Mouse (Mus musculus) right cerebral cortex, postnatal 36 days (tissue): Measurements from ENCODE around the gene Prkg2.

ENCODE experiments used
- DNase-seq, 2 experiments: peaks; one replicate each; pipeline ENCODE4 v3.0.0; 2022; ENCODE audit warnings: low spot score in 2 of 2, mixed read lengths in 1 of 2

Gene Prkg2

GRCm38 (mm10) chr5:98975877-98976672, 61.1 kb downstream of the Prkg2 start:
- peak in 1 of 2 experiments; percentile 30 for DNase-seq

- DNase-seq = no peak
Measured at GRCm38 (mm10) chr5:98966679-98967078, 70.5 kb downstream of the Prkg2 start.

GRCm38 (mm10) chr5:98965139-98965538, 72.0 kb downstream of the Prkg2 start:
- DNase-seq = no peak

- DNase-seq = no peak
Measured at GRCm38 (mm10) chr5:98964367-98964766, 72.8 kb downstream of the Prkg2 start.

- no peak for DNase-seq
Measured at GRCm38 (mm10) chr5:98962472-98962871, 74.7 kb downstream of the Prkg2 start.

GRCm38 (mm10) chr5:98955576-98955975, 81.6 kb downstream of the Prkg2 start:
- no peak for DNase-seq

- no peak for DNase-seq
Measured at GRCm38 (mm10) chr5:98953386-98953785, 83.8 kb downstream of the Prkg2 start.

- DNase-seq = no peak
Measured at GRCm38 (mm10) chr5:98951566-98951965, 85.6 kb downstream of the Prkg2 start.

GRCm38 (mm10) chr5:98950495-98951092, 86.6 kb downstream of the Prkg2 start:
- DNase-seq = no peak

- no peak for DNase-seq
Measured at GRCm38 (mm10) chr5:98949784-98950183, 87.4 kb downstream of the Prkg2 start.

GRCm38 (mm10) chr5:98946656-98947055, 90.5 kb downstream of the Prkg2 start:
- DNase-seq = no peak

GRCm38 (mm10) chr5:98946117-98946620, 91.0 kb downstream of the Prkg2 start:
- no peak for DNase-seq

- peak; percentile 59 to 69 for DNase-seq
Measured at GRCm38 (mm10) chr5:98943776-98944175, 93.4 kb downstream of the Prkg2 start.

- DNase-seq = no peak
Measured at GRCm38 (mm10) chr5:98940731-98941130, 96.4 kb downstream of the Prkg2 start.

GRCm38 (mm10) chr5:98939631-98940208, 97.4 kb downstream of the Prkg2 start:
- DNase-seq = no peak

GRCm38 (mm10) chr5:98939116-98939515, 98.0 kb downstream of the Prkg2 start:
- DNase-seq = no peak

GRCm38 (mm10) chr5:98937879-98938278, 99.3 kb downstream of the Prkg2 start:
- DNase-seq = no peak

GRCm38 (mm10) chr5:98936650-98937049, 100.5 kb downstream of the Prkg2 start:
- DNase-seq = no peak

- DNase-seq = no peak
Measured at GRCm38 (mm10) chr5:98935930-98936329, 101.2 kb downstream of the Prkg2 start.

- DNase-seq = no peak
Measured at GRCm38 (mm10) chr5:98922921-98923320, 114.2 kb downstream of the Prkg2 start.

GRCm38 (mm10) chr5:98921608-98922007, 115.5 kb downstream of the Prkg2 start:
- no peak for DNase-seq

- no peak for DNase-seq
Measured at GRCm38 (mm10) chr5:98918716-98919115, 118.4 kb downstream of the Prkg2 start.

- no peak for DNase-seq
Measured at GRCm38 (mm10) chr5:98902339-98902738, 134.8 kb downstream of the Prkg2 start.
